Mouse (Mus musculus): ENCODE results near the gene Washc1.

DNA sequence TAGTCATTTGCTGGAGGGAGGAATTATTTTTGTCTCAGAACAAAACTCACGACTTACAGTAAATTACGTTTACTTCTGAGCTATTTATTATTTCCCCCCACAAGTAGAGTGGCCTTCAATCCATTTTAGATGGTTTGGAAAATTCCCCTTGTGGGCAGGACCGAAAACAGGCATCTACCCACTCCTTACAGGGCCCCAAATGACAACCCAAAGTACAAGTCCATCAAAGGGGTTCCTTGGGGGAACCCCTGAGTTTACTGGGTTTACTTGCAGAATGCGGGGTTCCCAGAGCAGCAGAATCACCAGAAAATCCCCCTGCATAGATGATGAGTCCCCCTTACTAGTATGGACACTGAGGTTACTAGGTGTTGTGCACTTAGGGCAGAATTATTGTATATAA, 821 bp downstream of the Washc1 start:
- TF ChIP-seq CTCF (IDR thresholded peaks at IDR 0.05; ENCODE audit: low read depth) (no peak), EP300 (IDR thresholded peaks at IDR 0.05; ENCODE audit: low read depth) (no peak)
